Mouse (Mus musculus) testis, adult 2 months (tissue): ENCODE results near the gene Vat1l.

Source experiments
- CTCF ChIP-seq: fragments of 200-500 bp; IDR thresholded peaks from 2 replicates; pipeline ENCODE4 v1.5.1; 2012; ENCODE audit warnings: low read depth, mild to moderate bottlenecking, inconsistent platforms, low read length, moderate library complexity; ENCODE audit not compliant: control insufficient read depth, insufficient read depth, insufficient replicate concordance
- POLR2A ChIP-seq: fragments of 200-500 bp; IDR thresholded peaks from 2 replicates; pipeline ENCODE4 v1.6.1; 2012; ENCODE audit warnings: low read depth, mild to moderate bottlenecking, inconsistent platforms, low read length, moderate library complexity; ENCODE audit not compliant: control insufficient read depth

GRCm38 (mm10) chr8:114220779-114221178, 15.4 kb downstream of the Vat1l start:
- TF ChIP-seq POLR2A (no peak), CTCF (no peak)
